Mouse (Mus musculus) spleen, adult 12 weeks (tissue): ENCODE data around the gene Myo7a.

Experiments
- DNase-seq: peaks from one replicate; pipeline ENCODE4 v3.0.0; 2022; ENCODE audit warnings: low spot score

Myo7a gene

GRCm38 (mm10) chr7:98102488-98102887 is 16.8 kb downstream of the Myo7a start:
- DNase-seq: no peak

GRCm38 (mm10) chr7:98097557-98097956 is 21.8 kb downstream of the Myo7a start:
- DNase-seq: no peak

GRCm38 (mm10) chr7:98095852-98096251 is 23.5 kb downstream of the Myo7a start:
- DNase-seq: no peak

- no peak for DNase-seq
These were observed 33.0 kb downstream of the Myo7a start for GRCm38 (mm10) chr7:98086346-98086745.

GRCm38 (mm10) chr7:98085314-98085713 is 34.0 kb downstream of the Myo7a start:
- DNase-seq: no peak

GRCm38 (mm10) chr7:98084541-98085293 is 34.6 kb downstream of the Myo7a start:
- DNase-seq: no peak

GRCm38 (mm10) chr7:98082376-98082775 is 36.9 kb downstream of the Myo7a start:
- DNase-seq: no peak

- DNase-seq: no peak
These were observed 41.9 kb downstream of the Myo7a start for GRCm38 (mm10) chr7:98077453-98077852.

- peak; percentile 59 for DNase-seq
These were observed 47.7 kb downstream of the Myo7a start for GRCm38 (mm10) chr7:98071620-98072019.

GRCm38 (mm10) chr7:98066229-98066628 is 53.1 kb downstream of the Myo7a start:
- DNase-seq: no peak

- no peak for DNase-seq
These were observed 64.4 kb downstream of the Myo7a start for GRCm38 (mm10) chr7:98054942-98055341.

- no peak for DNase-seq
These were observed 64.9 kb downstream of the Myo7a start for GRCm38 (mm10) chr7:98054461-98054860.

GRCm38 (mm10) chr7:98051980-98052379 is 67.3 kb downstream of the Myo7a start:
- no peak for DNase-seq

GRCm38 (mm10) chr7:98048101-98048824 is 71.1 kb downstream of the Myo7a start:
- no peak for DNase-seq

GRCm38 (mm10) chr7:98002617-98003016 is 116.7 kb downstream of the Myo7a start:
- DNase-seq: no peak
